Mouse (Mus musculus) stomach, postnatal 0 days (tissue): ENCODE results near the gene Taf1d.

Experiments
- CTCF ChIP-seq: IDR thresholded peaks from 2 replicates; pipeline ENCODE4 v1.5.1; 2016; ENCODE audit warnings: antibody characterized with exemption, low read depth, mild to moderate bottlenecking, moderate library complexity
- EP300 ChIP-seq: optimal IDR thresholded peaks from 2 replicates; pipeline ENCODE3; 2016; ENCODE audit warnings: antibody characterized with exemption

GRCm38 (mm10) chr9:15337776-15338175, 31.8 kb downstream of the Taf1d start:
- TF ChIP-seq CTCF: no peak
- no peak for TF ChIP-seq EP300
